Mouse (Mus musculus) c-Kit-positive CD71-negative TER-119-negative erythroid progenitor cells, embryonic 14.5 days (primary cell): Measurements from ENCODE around the gene Atrip.

ENCODE experiments used
- DNase-seq: peaks from one replicate; pipeline ENCODE4 v3.0.0-alpha.2; 2013; ENCODE audit warnings: low read depth

Gene Atrip

GRCm38 (mm10) chr9:109073661-109074573 lies at the start of gene Atrip:
TSS of gene Atrip (minus strand) at chr9:109074124.
- peak; percentile 82 for DNase-seq

- no peak for DNase-seq
Measured at GRCm38 (mm10) chr9:109123266-109123665, 49.3 kb upstream of the Atrip start.

GRCm38 (mm10) chr9:109122553-109123085 lies 48.7 kb upstream of the Atrip start:
- DNase-seq: peak; percentile 14

- DNase-seq: no peak
Measured at GRCm38 (mm10) chr9:109120956-109121355, 47.0 kb upstream of the Atrip start.

GRCm38 (mm10) chr9:109119571-109119970 lies 45.6 kb upstream of the Atrip start:
- no peak for DNase-seq

- DNase-seq: no peak
Measured at GRCm38 (mm10) chr9:109118106-109118505, 44.2 kb upstream of the Atrip start.

GRCm38 (mm10) chr9:109116205-109116604 lies 42.3 kb upstream of the Atrip start:
- no peak for DNase-seq

GRCm38 (mm10) chr9:109114871-109115270 lies 40.9 kb upstream of the Atrip start:
- DNase-seq: no peak

- no peak for DNase-seq
Measured at GRCm38 (mm10) chr9:109114276-109114675, 40.4 kb upstream of the Atrip start.

GRCm38 (mm10) chr9:109113331-109113730 lies 39.4 kb upstream of the Atrip start:
- DNase-seq: no peak

GRCm38 (mm10) chr9:109111591-109111990 lies 37.7 kb upstream of the Atrip start:
- no peak for DNase-seq

- no peak for DNase-seq
Measured at GRCm38 (mm10) chr9:109111101-109111500, 37.2 kb upstream of the Atrip start.

- DNase-seq: no peak
Measured at GRCm38 (mm10) chr9:109110240-109110639, 36.3 kb upstream of the Atrip start.

GRCm38 (mm10) chr9:109107341-109107740 lies 33.4 kb upstream of the Atrip start:
- DNase-seq: no peak

GRCm38 (mm10) chr9:109105648-109106047 lies 31.7 kb upstream of the Atrip start:
- no peak for DNase-seq

GRCm38 (mm10) chr9:109105011-109105410 lies 31.1 kb upstream of the Atrip start:
- DNase-seq: no peak

GRCm38 (mm10) chr9:109104083-109104482 lies 30.2 kb upstream of the Atrip start:
- no peak for DNase-seq

- no peak for DNase-seq
Measured at GRCm38 (mm10) chr9:109103250-109103649, 29.3 kb upstream of the Atrip start.

- DNase-seq: no peak
Measured at GRCm38 (mm10) chr9:109102541-109102940, 28.6 kb upstream of the Atrip start.

GRCm38 (mm10) chr9:109101933-109102445 lies 28.1 kb upstream of the Atrip start:
- no peak for DNase-seq

GRCm38 (mm10) chr9:109100307-109100928 lies 26.5 kb upstream of the Atrip start:
- no peak for DNase-seq

GRCm38 (mm10) chr9:109098969-109099368 lies 25.0 kb upstream of the Atrip start:
- DNase-seq: no peak

GRCm38 (mm10) chr9:109098366-109098765 lies 24.4 kb upstream of the Atrip start:
- no peak for DNase-seq
